Mouse (Mus musculus) ES-E14 (cell line): Measurements from ENCODE around the gene Phf1. TPM values are rescaled to one million over a fixed set of nuclear protein-coding genes. Genes with fewer than 3 reads are reported as not detected.

ENCODE experiments used
- DNase-seq: peaks from one replicate; pipeline ENCODE4 v3.0.0-alpha.2; 2013; ENCODE audit warnings: low read depth, low spot score
- H3K27ac ChIP-seq: 2 replicates; pipeline ENCODE4 v1.5.1; 2012; ENCODE audit warnings: low read depth, mild to moderate bottlenecking, low read length, moderate library complexity, mixed read lengths; ENCODE audit not compliant: poor library complexity, insufficient read depth, severe bottlenecking
- H3K36me3 ChIP-seq: 2 replicates; pipeline ENCODE4 v1.6.1; 2012; ENCODE audit warnings: mild to moderate bottlenecking, low read length, moderate library complexity, mixed read lengths; ENCODE audit not compliant: control insufficient read depth, poor library complexity, insufficient read depth, severe bottlenecking
- H3K4me1 ChIP-seq, 2 experiments: fragments of 150-350 bp in 1 of 2; sonication (generic) in 1 of 2; 2 replicates each; pipeline ENCODE4 v1.6.1; 2012; ENCODE audit warnings: low read length in 2 of 2, mild to moderate bottlenecking in 1 of 2, mixed read lengths in 1 of 2; ENCODE audit not compliant: control insufficient read depth in 2 of 2, insufficient read depth in 2 of 2, poor library complexity in 1 of 2
- H3K4me3 ChIP-seq, 2 experiments: fragments of 150-350 bp in 1 of 2; sonication (generic) in 1 of 2; 2 replicates each; pipeline ENCODE4 v1.5.1; 2012; ENCODE audit warnings: low read length in 2 of 2, low read depth in 1 of 2, mild to moderate bottlenecking in 1 of 2, mixed read lengths in 1 of 2; ENCODE audit not compliant: insufficient read depth in 1 of 2, poor library complexity in 1 of 2, severe bottlenecking in 1 of 2
- H3K9ac ChIP-seq: 2 replicates; pipeline ENCODE4 v1.6.1; 2012; ENCODE audit warnings: low read depth, mild to moderate bottlenecking, low read length, mixed read lengths; ENCODE audit not compliant: poor library complexity, insufficient read depth, severe bottlenecking
- H3K9me3 ChIP-seq: fragments of 150-350 bp; sonication (generic); 2 replicates; pipeline ENCODE4 v1.6.1; 2012; ENCODE audit warnings: low read depth, mild to moderate bottlenecking, low read length; ENCODE audit not compliant: control insufficient read depth, insufficient read depth
- CHD2 ChIP-seq: IDR thresholded peaks from 2 replicates; pipeline ENCODE4 v1.6.1; 2014; ENCODE audit warnings: mild to moderate bottlenecking, low read depth, low read length, inconsistent platforms
- HCFC1 ChIP-seq: IDR thresholded peaks from 2 replicates; pipeline ENCODE4 v1.6.1; 2012; ENCODE audit warnings: low read length, inconsistent platforms, borderline replicate concordance; ENCODE audit not compliant: insufficient read depth
- MAFK ChIP-seq: IDR thresholded peaks from 2 replicates; pipeline ENCODE4 v1.6.1; 2014; ENCODE audit warnings: mild to moderate bottlenecking, low read depth, low read length, inconsistent platforms; ENCODE audit not compliant: insufficient read depth
- ZC3H11A ChIP-seq: IDR thresholded peaks from 2 replicates; pipeline ENCODE4 v1.6.1; 2012; ENCODE audit warnings: low read depth, mild to moderate bottlenecking, inconsistent platforms, low read length, borderline replicate concordance
- ZNF384 ChIP-seq: IDR thresholded peaks from 2 replicates; pipeline ENCODE4 v1.6.1; 2012; ENCODE audit warnings: low read depth, low read length, inconsistent platforms
- in situ Hi-C, 2 experiments: fragments of 600-800 bp; cut with MboI; formaldehyde crosslinking; loops; one replicate each; pipeline ENCODE4 v1.15.1; 2025; ENCODE audit warnings: low sequenced_read_pairs in 2 of 2, inconsistent platforms in 1 of 2; ENCODE audit not compliant: unreplicated experiment in 2 of 2
- total RNA-seq: library from RNA; depleted of rRNA; stranded (reverse); fragments of 300-350 nt; gene quantifications from 2 replicates; pipeline ENCODE4 v1.2.3, GENCODE M21; 2012

Phf1 gene
- total RNA-seq, 1 experiment, result 9.4 TPM

DNA sequence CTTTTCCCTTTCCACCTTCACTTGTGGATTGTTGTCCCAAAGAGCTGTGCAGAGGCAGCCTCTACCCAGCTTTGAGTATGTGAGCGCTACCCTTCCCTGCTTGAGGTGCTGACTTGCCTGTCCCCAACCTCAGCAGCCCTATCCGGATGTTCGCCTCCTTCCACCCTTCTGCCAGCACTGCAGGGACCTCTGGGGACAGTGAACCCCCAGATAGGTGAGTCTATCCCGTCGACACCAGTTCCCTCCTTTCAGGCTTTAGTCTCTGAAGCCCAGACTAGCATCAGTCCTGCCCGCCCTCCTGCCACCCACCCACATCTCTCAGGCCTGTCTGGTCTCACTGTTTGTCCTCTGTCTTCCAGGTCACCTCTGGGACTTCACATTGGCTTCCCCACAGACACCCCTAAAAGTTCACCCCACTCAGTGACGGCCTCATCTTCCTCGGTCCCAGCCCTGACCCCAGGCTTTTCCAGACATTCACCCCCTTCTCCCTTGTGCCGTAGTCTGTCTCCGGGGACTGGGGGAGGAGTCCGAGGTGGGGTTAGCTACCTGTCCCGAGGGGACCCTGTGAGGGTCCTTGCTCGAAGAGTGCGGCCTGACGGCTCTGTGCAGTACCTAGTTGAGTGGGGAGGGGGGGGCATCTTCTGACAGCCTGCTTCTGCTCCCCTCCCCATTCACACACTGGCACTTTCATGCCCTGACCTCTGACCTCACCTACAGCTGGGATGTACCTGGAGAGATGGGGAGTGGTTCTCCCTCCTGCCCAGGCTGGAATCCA is 4.3 kb downstream of the Phf1 start:
- H3K27ac ChIP-seq, result no peak overlapping the region
- no peak overlapping the region for H3K9ac ChIP-seq
- no peak for DNase-seq
- H3K9me3 ChIP-seq, result no peaks in the 10 kb centered on the region
- peaks cover 34% of the 10 kb centered on the region; the same call in 1 of the 2 replicates for H3K36me3 ChIP-seq
- H3K4me3 ChIP-seq, result no peak overlapping the region
- peaks cover 2 to 16% of the 10 kb centered on the region in 2 experiments; a peak in 3 of 4 replicates for H3K4me1 ChIP-seq
- in situ Hi-C loops, result no loop called here
- no peak for TF ChIP-seq CHD2
- no peak for TF ChIP-seq MAFK
- TF ChIP-seq ZNF384, result no peak
- no peak for TF ChIP-seq HCFC1
- no peak for TF ChIP-seq ZC3H11A

DNA sequence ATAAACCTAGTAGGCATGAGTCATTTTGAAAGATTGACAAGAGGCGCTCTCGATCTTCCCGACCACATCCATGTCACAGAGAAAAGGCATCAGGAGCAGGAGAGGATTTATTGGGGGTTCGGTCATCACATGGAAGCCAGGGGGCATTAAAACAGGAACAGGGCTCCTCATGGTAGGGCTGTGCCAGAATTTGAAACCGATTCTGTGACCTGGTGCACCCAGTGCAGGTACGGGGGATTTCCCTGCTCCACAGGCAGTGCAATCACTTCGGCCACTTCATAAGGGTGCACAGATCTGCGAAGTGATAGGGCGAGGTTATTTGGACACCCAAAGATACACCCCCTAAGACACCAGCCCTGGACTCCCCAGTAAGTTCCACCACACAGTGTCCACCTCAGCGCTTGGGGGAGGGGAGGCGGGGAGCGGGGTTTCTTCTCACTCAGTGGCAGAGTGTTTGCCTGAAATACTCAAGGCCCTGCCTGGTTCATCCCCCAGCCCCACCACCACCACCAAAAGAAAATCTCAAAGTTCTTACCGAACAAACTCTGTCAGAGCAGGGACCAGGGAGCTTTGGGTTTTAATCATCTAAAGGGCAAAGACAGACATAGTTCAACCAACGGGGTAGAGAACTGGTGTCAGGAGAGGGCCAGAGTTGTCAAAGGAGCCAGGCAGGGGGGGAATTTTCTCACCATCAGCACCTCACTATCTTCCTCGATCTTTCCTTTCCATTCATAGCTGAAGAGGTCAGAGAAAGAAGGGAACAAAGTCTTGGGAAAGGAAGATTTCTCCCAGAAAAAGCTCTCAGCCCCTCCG is 5.2 kb downstream of the Phf1 start:
- DNase-seq, result no peak
- Histone ChIP-seq H3K9me3 (no peaks in the 10 kb centered on the region), H3K36me3 (peaks cover 34% of the 10 kb centered on the region; the same call in 1 of the 2 replicates), H3K9ac (peak overlapping the region; percentile 64), H3K4me1 (peaks cover 2 to 16% of the 10 kb centered on the region in 2 experiments; a peak in 3 of 4 replicates), H3K4me3 (peak overlapping the region; percentile 74 to 75), H3K27ac (no peak overlapping the region)
- in situ Hi-C loops, result no loop called here
- TF ChIP-seq CHD2 (no peak), HCFC1 (no peak), MAFK (no peak), ZC3H11A (no peak)

DNA sequence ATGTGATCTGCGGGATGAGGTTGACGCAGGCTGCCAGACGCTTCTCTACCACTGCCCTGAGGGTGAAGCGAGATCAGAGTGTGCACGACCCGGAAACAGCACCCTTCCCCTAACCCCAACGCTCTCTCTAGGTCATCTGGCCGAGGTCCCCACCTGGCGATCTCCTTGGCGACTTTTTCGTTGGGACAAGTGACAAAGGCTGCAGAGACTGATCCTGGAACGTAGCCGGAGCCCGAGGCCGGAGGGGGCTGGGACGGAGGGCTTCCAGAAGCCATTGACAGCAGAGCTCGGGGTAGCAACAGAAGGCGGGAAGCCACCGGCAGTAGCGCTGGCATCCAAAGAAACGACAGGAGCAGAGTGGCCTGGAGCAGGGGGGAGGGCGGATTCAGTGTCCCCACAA is 5.9 kb downstream of the Phf1 start:
- DNase-seq, result no peak
- TF ChIP-seq ZNF384, result no peak
- no peak for TF ChIP-seq MAFK
- TF ChIP-seq ZC3H11A, result no peak
- peaks cover 2 to 11% of the 10 kb centered on the region in 2 experiments; a peak in 3 of 4 replicates for H3K4me1 ChIP-seq
- H3K36me3 ChIP-seq, result peaks cover 34% of the 10 kb centered on the region; the same call in 1 of the 2 replicates
- H3K27ac ChIP-seq, result peak overlapping the region; percentile 61; the same call in 1 of the 2 replicates
- peak overlapping the region; percentile 74 to 75 for H3K4me3 ChIP-seq
- no peaks in the 10 kb centered on the region for H3K9me3 ChIP-seq
- peak overlapping the region; percentile 64 for H3K9ac ChIP-seq
- in situ Hi-C loops, result no loop called here

DNA sequence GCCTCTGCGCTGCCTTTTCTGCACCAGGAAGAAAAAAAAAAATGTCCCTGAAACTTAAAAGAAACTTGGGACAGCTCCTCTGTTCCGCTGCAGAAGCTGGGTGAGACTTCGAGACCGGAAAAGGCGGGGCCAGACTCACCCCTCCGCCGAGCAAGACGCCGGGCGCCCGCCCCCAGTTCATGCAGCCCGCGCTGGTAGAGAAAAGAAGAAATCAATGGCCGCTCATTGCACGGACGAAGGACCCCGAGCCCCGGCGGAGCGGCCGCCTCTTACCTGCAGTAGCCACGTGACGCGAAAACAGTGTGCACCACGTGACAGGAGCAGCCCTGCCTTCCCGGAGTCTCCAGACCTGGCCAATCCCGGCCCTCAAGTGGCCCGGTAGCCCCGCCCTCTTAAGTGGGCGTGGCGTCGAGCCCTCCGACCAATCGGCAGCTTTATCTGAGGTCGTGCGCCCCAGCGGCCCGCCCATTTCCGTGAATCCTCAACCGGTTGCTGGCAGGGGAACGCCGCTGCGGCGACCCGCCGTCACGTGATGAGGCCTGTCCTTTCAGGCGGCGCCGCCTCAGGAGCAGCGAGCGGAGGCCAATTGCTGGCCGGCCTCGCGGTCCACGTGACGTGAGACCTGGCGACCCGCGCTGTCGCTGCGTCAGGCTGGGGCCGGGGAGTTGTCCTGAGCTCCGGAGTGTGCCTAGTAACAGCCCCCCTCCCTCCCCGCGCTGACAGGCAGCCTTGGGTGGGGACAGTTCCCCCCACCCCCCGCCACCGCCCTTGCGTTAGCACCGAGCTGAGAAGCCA is 6.5 kb downstream of the Phf1 start, which contains the start of gene Cuta:
TSS of gene Cuta (minus strand) at position 392 of the 795 bp plus-strand sequence.
- TF ChIP-seq HCFC1 (peak; percentile 40; the same call in 1 of the 2 replicates), ZC3H11A (no peak), CHD2 (0 out of 2 replicates have a peak, but pooled peaks have one; percentile 14), MAFK (no peak), ZNF384 (peak; percentile 70)
- peak within 1 kb of the TSS; percentile 75 to 76 for H3K4me3 ChIP-seq
- H3K36me3 ChIP-seq, result peaks cover 30% of the 10 kb centered on the region; the same call in 1 of the 2 replicates
- H3K27ac ChIP-seq, result peak within 1 kb of the TSS; percentile 72
- in situ Hi-C loops, result no loop called here
- peaks cover 2 to 11% of the 10 kb centered on the region in 2 experiments; a peak in 3 of 4 replicates for H3K4me1 ChIP-seq
- H3K9me3 ChIP-seq, result no peaks in the 10 kb centered on the region
- DNase-seq, result peak; percentile 98
- H3K9ac ChIP-seq, result peak within 1 kb of the TSS; percentile 75
